Mouse (Mus musculus) urinary bladder, adult 2 months (tissue): ENCODE data around the gene Uckl1. TPM values are rescaled to one million over a fixed set of nuclear protein-coding genes. Genes with fewer than 3 reads are reported as not detected.
A peak's percentile ranks its signal among the peaks of the same experiment; 100 is the strongest.

Experiments
- DNase-seq: peaks from one replicate; pipeline ENCODE4 v3.0.0; 2022; ENCODE audit warnings: low spot score
- polyA plus RNA-seq: library from polyadenylated mRNA; depleted of rRNA; stranded (reverse); fragments of >200 nt; gene quantifications from 2 replicates; pipeline ENCODE4 v1.2.3, GENCODE M21; 2012; rRNA removed

Gene Uckl1
- polyA plus RNA-seq, result 139 and 214 TPM in 2 replicates

GRCm38 (mm10) chr2:181584411-181584942 is at the start of gene Uckl1:
Uckl1 (minus strand) TSS chr2:181584892.
- peak; percentile 20 for DNase-seq

DNA sequence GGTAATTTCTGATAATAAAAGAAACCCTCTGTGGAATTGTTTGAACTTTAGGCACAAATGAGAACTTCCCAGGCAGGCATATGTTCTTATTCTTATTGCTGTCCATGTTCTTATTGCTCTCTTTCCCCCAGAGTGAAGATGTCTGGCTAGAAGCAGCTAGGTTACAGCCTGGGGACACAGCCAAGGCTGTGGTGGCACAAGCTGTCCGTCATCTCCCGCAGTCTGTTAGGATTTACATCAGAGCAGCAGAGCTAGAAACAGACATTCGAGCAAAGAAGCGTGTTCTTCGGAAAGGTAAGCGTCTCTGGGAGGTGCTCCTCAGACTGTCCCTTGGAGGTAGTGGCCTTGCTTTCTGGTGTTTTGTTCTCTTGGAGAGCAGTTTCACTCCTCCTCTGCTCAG is 47.9 kb upstream of the Uckl1 start:
- no peak for DNase-seq

- DNase-seq, result no peak
Observed at GRCm38 (mm10) chr2:181628471-181628870, 43.8 kb upstream of the Uckl1 start.

- DNase-seq, result no peak
Observed at GRCm38 (mm10) chr2:181623401-181623800, 38.7 kb upstream of the Uckl1 start.

GRCm38 (mm10) chr2:181618761-181619495 is 34.2 kb upstream of the Uckl1 start:
- DNase-seq, result no peak

DNA sequence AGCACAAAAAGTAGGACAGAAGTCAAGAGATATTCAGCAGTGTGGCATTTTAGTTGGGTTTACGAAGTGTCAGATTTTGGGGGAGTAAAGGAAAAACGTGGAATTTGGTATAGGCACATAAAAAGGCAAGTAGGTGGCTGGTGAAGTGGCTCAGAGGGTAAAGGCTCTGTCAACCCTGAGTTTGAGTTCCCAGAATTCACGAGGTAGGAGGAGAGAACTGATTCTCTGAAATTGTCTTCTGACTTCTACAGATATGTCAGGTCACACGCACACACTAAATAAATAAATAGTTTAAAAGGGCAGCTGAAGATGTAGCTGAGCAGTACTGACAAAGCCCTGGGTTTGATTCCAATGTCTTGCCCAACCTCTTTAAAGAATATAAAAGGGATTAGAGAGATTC is 17.7 kb upstream of the Uckl1 start:
- no peak for DNase-seq

DNA sequence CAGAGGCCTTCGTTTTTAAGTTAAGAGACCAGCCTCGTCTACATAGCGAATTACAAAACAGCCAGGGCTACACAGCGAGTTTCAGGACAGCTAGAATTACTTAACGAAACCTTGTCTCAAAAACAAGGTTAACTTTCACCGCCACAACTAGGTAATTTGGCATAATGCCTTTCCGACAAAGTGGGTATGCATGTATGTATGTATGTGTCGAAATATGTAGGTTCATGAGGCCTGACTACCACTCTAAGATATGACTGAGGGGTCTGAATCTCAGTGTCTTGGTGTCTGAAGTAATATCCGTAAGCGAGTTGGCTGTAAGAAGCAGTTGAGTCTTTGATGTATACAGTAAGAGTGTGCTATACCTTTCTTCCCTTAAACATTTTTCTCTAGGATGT is 17.1 kb upstream of the Uckl1 start:
- DNase-seq, result no peak

- DNase-seq, result peak; percentile 81
Observed at GRCm38 (mm10) chr2:181600828-181601750, 16.4 kb upstream of the Uckl1 start.

DNA sequence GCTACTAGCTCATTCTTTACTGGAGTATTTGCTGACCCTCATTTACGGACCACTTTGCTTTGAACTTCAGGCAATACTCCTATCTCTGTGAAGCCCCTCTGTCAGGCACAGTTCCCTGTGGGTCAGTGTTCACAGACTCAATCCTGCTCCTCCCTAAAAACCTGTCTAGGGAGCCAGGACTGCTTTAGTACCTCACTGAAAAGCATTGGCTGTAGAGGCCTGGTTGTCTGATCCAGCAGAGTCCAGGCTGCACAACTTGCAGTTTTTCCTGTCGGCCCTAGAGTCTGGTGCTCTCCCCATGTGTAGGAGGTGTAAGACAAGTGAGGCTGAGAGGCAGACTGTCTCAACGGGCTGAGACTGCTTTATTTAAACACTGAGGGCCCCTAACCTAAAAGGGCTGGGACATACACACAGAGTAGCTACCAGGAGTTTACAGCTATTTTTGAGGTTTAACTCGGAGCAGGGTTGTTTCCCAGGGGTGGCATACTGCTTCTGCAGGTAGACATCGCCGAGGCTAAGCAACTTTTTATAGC is 15.6 kb upstream of the Uckl1 start:
- DNase-seq, result no peak

DNA sequence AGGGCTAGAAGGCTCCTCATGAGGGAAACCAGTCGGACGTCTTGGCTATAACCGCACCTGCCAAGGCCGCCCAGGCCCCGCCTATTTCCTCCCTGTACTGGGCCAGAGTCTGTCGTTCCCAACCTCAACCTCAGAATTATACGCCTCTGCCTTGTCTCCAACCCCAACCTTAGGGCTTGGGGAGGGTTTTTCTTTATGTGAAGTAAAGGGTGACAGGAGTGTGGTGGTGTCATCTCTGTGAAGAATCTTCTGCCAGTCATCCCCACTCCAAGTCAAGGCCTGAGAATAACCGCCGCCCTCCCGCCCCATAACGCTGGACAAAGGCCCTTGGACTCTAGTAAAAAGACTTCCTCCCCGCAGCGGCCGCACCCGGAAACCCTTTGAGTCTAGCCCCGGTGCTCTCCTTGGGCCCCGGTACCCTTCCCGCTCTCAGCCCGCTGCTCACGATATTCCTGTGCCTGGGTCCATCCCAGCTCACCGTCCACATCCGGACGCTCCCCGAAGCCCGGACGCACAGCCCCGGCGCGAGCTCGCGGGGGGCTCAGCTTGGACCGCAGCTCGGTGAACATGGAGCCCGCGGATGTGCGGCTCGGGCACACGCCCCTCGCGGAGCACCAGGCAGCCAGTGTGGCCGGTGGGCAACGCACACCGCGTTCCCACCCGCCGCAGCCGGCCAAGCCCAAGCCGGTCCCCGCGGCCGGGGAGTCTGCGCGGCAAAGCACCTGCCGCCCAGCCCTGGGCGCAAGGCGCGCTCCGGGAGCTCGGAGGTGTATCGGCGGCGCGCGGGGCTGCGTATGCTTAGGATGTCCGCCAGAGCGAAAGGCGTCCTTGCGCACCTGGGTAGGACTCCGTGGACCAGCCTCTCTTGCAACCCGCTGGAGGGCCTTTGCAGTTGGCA is 14.0 kb upstream of the Uckl1 start, which contains the start of gene Samd10:
TSS of gene Samd10 (minus strand) at position 759 of the 898 bp plus-strand sequence.
- DNase-seq, result peak; percentile 67

GRCm38 (mm10) chr2:181597378-181598061 is 12.8 kb upstream of the Uckl1 start:
- no peak for DNase-seq

- no peak for DNase-seq
Observed at GRCm38 (mm10) chr2:181596221-181596960, 11.7 kb upstream of the Uckl1 start.

- no peak for DNase-seq
Observed at GRCm38 (mm10) chr2:181594946-181595696, 10.4 kb upstream of the Uckl1 start.

DNA sequence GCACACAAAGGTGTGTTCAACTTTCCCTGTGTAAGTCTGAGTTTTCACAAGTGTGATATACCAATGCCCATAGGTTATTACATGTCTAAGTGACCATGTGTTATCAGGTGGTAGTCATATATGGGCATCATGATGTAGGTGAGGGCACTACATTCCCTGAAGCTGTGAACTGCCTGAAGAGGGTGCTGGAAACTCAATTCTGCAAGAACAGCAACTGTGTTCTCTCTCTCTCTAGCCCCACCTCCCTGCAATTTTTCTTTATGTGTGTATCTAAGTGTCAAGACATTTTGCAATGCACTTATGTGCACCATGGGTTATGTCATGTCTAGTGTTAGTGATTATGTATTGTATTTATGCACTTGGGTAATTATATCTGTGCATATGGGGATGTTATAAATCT is 9.2 kb upstream of the Uckl1 start:
- DNase-seq, result no peak

DNA sequence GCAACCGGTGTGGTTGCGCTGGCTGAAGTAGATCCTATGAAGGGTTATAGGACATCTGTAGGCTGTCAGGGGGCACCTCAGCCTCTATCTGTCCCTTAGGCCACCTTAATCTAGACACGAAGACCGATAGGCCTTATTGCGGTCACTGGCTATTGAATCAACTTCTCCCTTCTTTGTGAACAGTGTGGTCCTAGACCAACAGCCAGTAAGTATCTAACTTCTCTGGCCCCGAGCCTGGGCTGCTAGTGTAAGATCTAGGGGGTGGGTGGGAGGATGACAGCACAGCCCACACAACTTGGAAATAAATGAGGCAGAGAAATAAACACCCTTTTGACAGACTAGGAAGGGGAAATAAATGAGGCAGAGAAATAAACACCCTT is 8.3 kb upstream of the Uckl1 start:
- DNase-seq, result no peak

DNA sequence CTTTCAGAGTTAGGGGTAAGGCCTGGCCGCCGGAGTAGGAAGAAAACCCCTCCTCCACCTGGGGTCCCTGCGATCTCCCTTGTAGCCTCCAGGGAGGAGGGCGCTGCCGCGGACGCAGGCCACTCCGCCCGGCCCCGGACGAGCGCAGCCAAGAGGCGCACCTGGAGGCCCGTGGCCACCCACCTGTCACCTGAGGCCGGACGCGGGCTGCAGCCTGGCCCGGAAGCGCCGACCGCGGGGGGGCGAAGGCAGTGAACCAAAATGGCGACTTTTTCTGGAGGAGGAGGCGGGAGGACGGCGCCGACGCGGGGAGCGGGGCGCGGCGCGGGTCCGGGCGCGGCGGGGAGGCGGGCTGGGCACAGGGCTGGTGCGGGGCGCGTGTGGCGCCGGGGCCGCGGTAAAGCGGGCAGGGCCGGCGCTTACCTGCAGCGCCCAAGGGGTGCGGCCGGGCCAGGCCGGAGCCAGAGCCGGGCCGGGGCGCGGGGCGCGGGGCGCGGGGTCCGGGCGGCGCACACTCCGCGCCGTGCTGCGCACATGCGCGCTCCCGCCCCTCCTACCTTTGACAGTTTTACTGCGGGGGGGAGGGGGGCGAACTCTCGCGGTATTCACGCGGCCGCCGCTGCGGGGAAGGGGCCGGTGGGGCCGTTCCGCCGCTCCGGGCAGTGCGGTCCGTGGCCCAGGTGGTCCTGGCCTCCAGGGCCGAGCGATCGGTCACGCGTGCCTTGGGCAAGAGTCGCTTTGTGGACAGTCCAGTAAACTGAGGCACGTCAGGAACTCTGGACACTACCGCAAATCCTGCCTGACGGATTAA is 7.7 kb upstream of the Uckl1 start, which contains the start of gene Zfp512b:
TSS of gene Zfp512b (minus strand) at position 573 of the 811 bp plus-strand sequence.
- DNase-seq, result peak; percentile 72

DNA sequence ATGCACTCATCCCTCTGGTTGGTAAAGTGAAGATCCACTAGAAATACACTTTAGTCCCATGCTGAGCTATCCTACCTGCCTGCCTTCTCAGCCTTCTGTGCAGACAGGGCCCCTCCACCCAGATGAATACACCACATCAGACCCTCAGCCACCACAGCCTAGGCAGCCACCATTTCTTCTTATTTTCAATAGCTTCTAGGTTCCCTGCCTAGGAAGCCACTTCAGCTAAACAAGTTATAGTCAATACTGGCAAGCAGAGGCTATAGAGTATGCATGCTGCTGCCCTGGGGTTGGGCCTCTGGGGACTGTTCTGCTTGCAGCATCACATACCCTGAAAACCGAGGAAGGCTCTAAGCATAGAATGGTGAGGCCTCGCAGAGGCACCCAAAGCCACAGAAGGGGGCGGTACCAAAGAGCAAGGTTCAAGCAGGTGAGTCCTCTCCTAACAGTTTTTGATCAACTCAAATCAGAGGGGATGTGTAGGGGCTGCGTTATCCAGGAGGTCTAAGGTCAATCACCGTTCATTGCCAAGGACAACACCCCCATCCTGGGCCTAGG is 6.9 kb upstream of the Uckl1 start, which contains the start of gene Prpf6:
TSS of gene Prpf6 (plus strand) at position 341 of the 558 bp plus-strand sequence.
- peak; percentile 20 for DNase-seq

GRCm38 (mm10) chr2:181590471-181590870 is 5.8 kb upstream of the Uckl1 start:
- no peak for DNase-seq
